Mouse (Mus musculus): ENCODE measurements around the gene Pax6. TPM values are rescaled to one million over a fixed set of nuclear protein-coding genes. Genes with fewer than 3 reads are reported as not detected.

Gene Pax6
- polyA plus RNA-seq, 1 experiment from 2014 or later, result 16.7 TPM

- H3K9ac ChIP-seq, result peak overlapping the region; percentile 18; the same call in 1 of the 2 replicates
- 10% methylated on average over 13 of the region's 13 CpGs for WGBS
Measured at GRCm38 (mm10) chr2:105687317-105687991, 18.8 kb downstream of the Pax6 start.

GRCm38 (mm10) chr2:105688011-105688410 is 19.3 kb downstream of the Pax6 start:
- ATAC-seq (ENCODE audit: low read depth), result no peak
- Histone ChIP-seq H3K36me3 (no peaks in the 10 kb centered on the region), H3K4me2 (peak overlapping the region; percentile 50), H3K9me3 (no peaks in the 10 kb centered on the region), H3K4me1 (replicated peaks) (peaks cover 51% of the 10 kb centered on the region), H3K27ac (replicated peaks) (peak overlapping the region; percentile 56), H3K27me3 (peaks cover 95% of the 10 kb centered on the region), H3K9ac (peak overlapping the region; percentile 18; the same call in 1 of the 2 replicates), H3K4me3 (peak overlapping the region; percentile 20)
- WGBS, result 2% methylated on average over 17 of the region's 17 CpGs

More at GRCm38 (mm10) chr2:105687317-105687991, 18.8 kb downstream of the Pax6 start:
- peak overlapping the region; percentile 50 for H3K4me2 ChIP-seq
- H3K4me3 ChIP-seq, result peak overlapping the region; percentile 20
- no peaks in the 10 kb centered on the region for H3K9me3 ChIP-seq
- ATAC-seq (ENCODE audit: low read depth), result peak; percentile 29; the same call in 1 of the 2 replicates
- H3K36me3 ChIP-seq, result no peaks in the 10 kb centered on the region
- H3K4me1 ChIP-seq (replicated peaks), result peaks cover 57% of the 10 kb centered on the region
- H3K27me3 ChIP-seq, result peaks cover 95% of the 10 kb centered on the region
- peak overlapping the region; percentile 56 for H3K27ac ChIP-seq (replicated peaks)

DNA sequence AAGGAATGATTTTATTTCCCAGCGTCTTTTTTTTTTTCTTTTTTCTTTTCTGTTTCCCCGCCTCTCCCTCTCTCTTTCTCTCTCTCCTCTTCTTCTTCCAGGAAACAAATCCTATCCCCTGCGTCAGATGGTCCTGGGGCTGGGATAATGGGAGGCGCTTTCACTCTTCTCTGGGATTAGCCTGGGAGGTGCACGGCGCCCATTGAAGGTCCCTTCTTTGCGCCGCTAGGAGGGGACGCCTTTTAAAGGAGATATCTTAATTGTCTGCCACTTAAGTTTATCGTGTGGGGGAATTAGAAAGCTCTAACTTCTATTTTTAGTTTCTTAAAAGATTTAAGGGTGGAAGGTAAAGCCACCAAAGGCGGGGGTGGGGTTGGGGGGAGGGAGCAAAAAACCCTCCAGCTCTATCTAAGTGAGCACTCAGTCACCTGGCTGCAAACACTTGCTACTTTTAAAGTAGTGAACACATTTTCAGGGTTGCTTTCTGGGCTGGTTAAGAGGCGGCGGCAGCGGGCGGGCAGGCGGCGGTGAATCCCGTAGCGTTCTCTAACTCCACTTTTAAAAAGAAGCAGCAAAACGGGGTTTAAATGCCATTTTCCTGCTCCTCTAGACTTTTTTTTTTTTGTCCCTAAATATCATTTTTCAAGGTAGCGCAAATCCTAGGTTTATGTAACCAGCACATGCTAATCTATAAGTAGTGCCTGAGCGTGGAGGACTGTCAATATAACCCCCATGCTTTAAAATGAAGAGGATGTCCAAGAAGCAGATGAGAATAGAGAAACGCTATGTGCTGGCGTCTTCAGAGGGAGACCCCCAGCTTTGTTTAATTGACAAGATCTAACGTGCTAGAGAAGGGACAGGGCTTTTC is 20.0 kb downstream of the Pax6 start:
- peak overlapping the region; percentile 26; the same call in 1 of the 2 replicates for H3K9ac ChIP-seq
- peaks cover 96% of the 10 kb centered on the region for H3K27me3 ChIP-seq
- no peaks in the 10 kb centered on the region for H3K36me3 ChIP-seq
- peak overlapping the region; percentile 20 for H3K4me3 ChIP-seq
- H3K27ac ChIP-seq (replicated peaks), result no peak overlapping the region
- peak overlapping the region; percentile 50 for H3K4me2 ChIP-seq
- 2% methylated on average over 25 of the region's 25 CpGs for WGBS
- ATAC-seq (ENCODE audit: low read depth), result no peak
- H3K9me3 ChIP-seq, result no peaks in the 10 kb centered on the region
- peaks cover 49% of the 10 kb centered on the region for H3K4me1 ChIP-seq (replicated peaks)

- Histone ChIP-seq H3K4me2 (peak overlapping the region; percentile 50), H3K9ac (no peak overlapping the region), H3K4me1 (replicated peaks) (peaks cover 49% of the 10 kb centered on the region), H3K4me3 (peak overlapping the region; percentile 17), H3K27me3 (peaks cover 91% of the 10 kb centered on the region), H3K9me3 (no peaks in the 10 kb centered on the region), H3K36me3 (no peaks in the 10 kb centered on the region), H3K27ac (replicated peaks) (0 out of 2 replicates have a peak overlapping the region, but pooled peaks have one; percentile 33)
- ATAC-seq (ENCODE audit: low read depth), result peak; percentile 4; the same call in 1 of the 2 replicates
- WGBS, result 0% methylated on average over 15 of the region's 15 CpGs
Measured at GRCm38 (mm10) chr2:105689304-105689770, 20.6 kb downstream of the Pax6 start.

- ATAC-seq (ENCODE audit: low read depth), result peak; percentile 60
- Histone ChIP-seq H3K9ac (no peak overlapping the region), H3K27me3 (peaks cover 86% of the 10 kb centered on the region), H3K27ac (replicated peaks) (peak overlapping the region; percentile 43; the same call in 1 of the 2 replicates), H3K4me2 (peak overlapping the region; percentile 50), H3K4me3 (peak overlapping the region; percentile 17; the same call in 1 of the 2 replicates), H3K36me3 (no peaks in the 10 kb centered on the region), H3K9me3 (no peaks in the 10 kb centered on the region), H3K4me1 (replicated peaks) (peaks cover 49% of the 10 kb centered on the region)
- 1% methylated on average over 28 of the region's 28 CpGs for WGBS
Measured at GRCm38 (mm10) chr2:105689771-105690639, 21.3 kb downstream of the Pax6 start.

DNA sequence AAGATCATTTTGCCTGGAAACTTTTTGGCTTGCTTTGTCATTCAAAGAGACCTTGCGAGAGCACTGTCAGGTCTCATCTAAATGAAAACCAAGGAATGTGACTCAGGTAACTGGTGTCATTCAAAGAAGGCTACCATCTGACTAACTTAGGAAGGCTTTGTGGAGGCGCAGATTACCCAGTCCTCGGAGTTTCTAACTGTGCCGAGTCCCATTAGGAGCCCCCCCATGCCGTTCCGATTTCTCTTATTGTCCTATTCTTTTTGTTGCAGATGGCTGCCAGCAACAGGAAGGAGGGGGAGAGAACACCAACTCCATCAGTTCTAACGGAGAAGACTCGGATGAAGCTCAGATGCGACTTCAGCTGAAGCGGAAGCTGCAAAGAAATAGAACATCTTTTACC is 22.6 kb downstream of the Pax6 start:
- H3K9me3 ChIP-seq, result no peaks in the 10 kb centered on the region
- no peaks in the 10 kb centered on the region for H3K36me3 ChIP-seq
- H3K27ac ChIP-seq (replicated peaks), result no peak overlapping the region
- WGBS, result 9% methylated on average over 10 of the region's 10 CpGs
- ATAC-seq (ENCODE audit: low read depth), result no peak
- H3K4me2 ChIP-seq, result no peak overlapping the region
- peaks cover 73% of the 10 kb centered on the region for H3K27me3 ChIP-seq
- no peak overlapping the region for H3K4me3 ChIP-seq
- peaks cover 48% of the 10 kb centered on the region for H3K4me1 ChIP-seq (replicated peaks)
- no peak overlapping the region for H3K9ac ChIP-seq

DNA sequence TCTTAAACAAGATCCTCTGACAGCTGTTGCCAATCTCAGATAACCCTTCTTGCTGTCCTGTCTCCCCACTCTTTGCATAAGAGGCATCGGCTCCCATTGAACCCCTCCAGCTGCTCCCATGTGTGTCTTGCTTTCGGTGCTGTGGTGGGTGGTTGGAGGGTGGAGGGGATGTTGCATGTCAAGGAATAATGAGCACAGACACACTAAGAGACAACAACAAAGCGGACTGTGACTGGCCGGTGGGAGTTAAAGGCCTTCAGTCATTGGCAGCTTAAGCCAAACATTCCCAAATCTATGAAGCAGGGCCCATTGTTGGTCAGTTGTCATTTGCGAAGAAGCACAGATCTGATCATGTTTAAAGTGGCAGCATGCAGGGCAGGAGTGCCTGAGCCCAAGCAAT is 29.0 kb downstream of the Pax6 start:
- 76% methylated on average over 5 of the region's 5 CpGs for WGBS
- Histone ChIP-seq H3K4me1 (replicated peaks) (no peaks in the 10 kb centered on the region), H3K36me3 (no peaks in the 10 kb centered on the region), H3K4me2 (no peak overlapping the region), H3K4me3 (no peak overlapping the region), H3K27me3 (peaks cover 10% of the 10 kb centered on the region), H3K9ac (no peak overlapping the region), H3K27ac (replicated peaks) (no peak overlapping the region), H3K9me3 (no peaks in the 10 kb centered on the region)
- no peak for ATAC-seq (ENCODE audit: low read depth)

GRCm38 (mm10) chr2:105698631-105699030 is 29.9 kb downstream of the Pax6 start:
- Histone ChIP-seq H3K36me3 (no peaks in the 10 kb centered on the region), H3K9me3 (no peaks in the 10 kb centered on the region), H3K27ac (replicated peaks) (no peak overlapping the region), H3K4me1 (replicated peaks) (no peaks in the 10 kb centered on the region), H3K9ac (no peak overlapping the region), H3K4me2 (no peak overlapping the region), H3K4me3 (no peak overlapping the region), H3K27me3 (0 out of 2 replicates have a peak, but pooled peaks cover 2% of the 10 kb centered on the region)
- WGBS, result 78% methylated on average over 2 of the region's 2 CpGs
- ATAC-seq (ENCODE audit: low read depth), result no peak

DNA sequence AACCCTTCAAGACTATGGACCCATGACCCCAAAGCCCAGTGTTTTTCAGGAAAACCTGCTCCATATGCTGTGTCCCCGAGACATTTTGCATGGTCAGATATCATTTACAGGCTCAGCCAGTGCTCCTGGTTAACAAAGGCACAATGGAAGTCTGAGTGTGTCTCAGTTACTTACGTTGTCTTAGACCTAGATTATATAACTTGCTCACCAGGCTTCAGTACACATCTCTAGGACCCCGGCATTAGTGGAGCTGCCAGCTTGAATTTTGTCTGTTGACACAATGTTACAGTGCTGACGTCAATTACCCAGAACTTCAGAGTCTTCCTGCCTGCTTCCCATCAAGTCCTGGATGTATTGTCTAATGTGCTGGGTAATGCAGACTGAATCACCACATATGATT is 33.1 kb downstream of the Pax6 start:
- no peak for ATAC-seq (ENCODE audit: low read depth)
- H3K9ac ChIP-seq, result no peak overlapping the region
- H3K27ac ChIP-seq (replicated peaks), result no peak overlapping the region
- H3K4me3 ChIP-seq, result no peak overlapping the region
- no peaks in the 10 kb centered on the region for H3K27me3 ChIP-seq
- 70% methylated on average over 4 of the region's 4 CpGs for WGBS
- H3K9me3 ChIP-seq, result no peaks in the 10 kb centered on the region
- no peaks in the 10 kb centered on the region for H3K4me1 ChIP-seq (replicated peaks)
- H3K4me2 ChIP-seq, result no peak overlapping the region
- H3K36me3 ChIP-seq, result no peaks in the 10 kb centered on the region

DNA sequence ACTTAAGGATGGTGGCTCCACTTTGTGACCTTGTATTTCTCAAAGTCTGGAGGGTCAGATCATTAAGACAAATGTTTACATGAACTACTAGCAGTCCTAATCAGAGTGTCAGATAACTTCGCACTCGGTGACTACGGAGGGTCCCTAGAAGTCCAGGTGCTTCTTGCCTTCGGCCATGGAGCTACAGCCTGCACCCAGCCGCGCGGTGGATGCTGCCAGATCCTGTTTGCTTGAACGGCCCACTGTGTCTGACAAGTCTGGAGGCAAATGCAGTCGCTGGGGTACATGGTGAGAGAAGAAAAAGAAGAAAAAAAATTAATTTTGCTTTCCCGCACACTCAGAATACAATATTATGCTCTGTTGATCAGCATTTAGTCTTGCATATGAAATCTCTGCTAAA is 33.9 kb downstream of the Pax6 start:
- H3K27ac ChIP-seq (replicated peaks), result no peak overlapping the region
- no peaks in the 10 kb centered on the region for H3K9me3 ChIP-seq
- H3K9ac ChIP-seq, result no peak overlapping the region
- H3K4me2 ChIP-seq, result no peak overlapping the region
- H3K4me1 ChIP-seq (replicated peaks), result no peaks in the 10 kb centered on the region
- no peak overlapping the region for H3K4me3 ChIP-seq
- 91% methylated on average over 10 of the region's 10 CpGs for WGBS
- ATAC-seq (ENCODE audit: low read depth), result no peak
- no peaks in the 10 kb centered on the region for H3K27me3 ChIP-seq
- H3K36me3 ChIP-seq, result no peaks in the 10 kb centered on the region

- H3K9ac ChIP-seq, result no peak overlapping the region
- no peaks in the 10 kb centered on the region for H3K36me3 ChIP-seq
- H3K9me3 ChIP-seq, result no peaks in the 10 kb centered on the region
- 56% methylated on average over 2 of the region's 2 CpGs for WGBS
- ATAC-seq (ENCODE audit: low read depth), result no peak
- 0 out of 2 replicates have a peak, but pooled peaks cover 4% of the 10 kb centered on the region for H3K4me1 ChIP-seq (replicated peaks)
- no peak overlapping the region for H3K4me2 ChIP-seq
- H3K27ac ChIP-seq (replicated peaks), result no peak overlapping the region
- H3K27me3 ChIP-seq, result no peaks in the 10 kb centered on the region
- no peak overlapping the region for H3K4me3 ChIP-seq
Measured at GRCm38 (mm10) chr2:105705320-105705719, 36.6 kb downstream of the Pax6 start.
